Mouse (Mus musculus): ENCODE data around the gene Eqtn. TPM values are rescaled to one million over a fixed set of nuclear protein-coding genes. Genes with fewer than 3 reads are reported as not detected.

The Eqtn gene
- total and polyA plus RNA-seq, 3 experiments: not detected

GRCm38 (mm10) chr4:94952773-94953172 is 24.1 kb upstream of the Eqtn start:
- Histone ChIP-seq H3K9ac (ENCODE audit: control insufficient read depth, low read depth, low read length, poor library complexity, severe bottlenecking) (no peak overlapping the region), H3K36me3 (ENCODE audit: control insufficient read depth in 1 of 2, insufficient read depth in 2 of 2, low read length in 2 of 2) (peaks cover 3 to 15% of the 10 kb centered on the region in 2 experiments; a peak in 3 of 4 replicates), H3K4me3 (ENCODE audit: control insufficient read depth in 1 of 2, insufficient read depth in 1 of 2, low read depth in 2 of 2, low read length in 2 of 2) (no peak overlapping the region), H3K4me1 (ENCODE audit: control insufficient read depth in 1 of 2, insufficient read depth in 2 of 2, low read length in 2 of 2) (no peaks in the 10 kb centered on the region; a peak in 1 of 4 replicates), H3K9me3 (replicated peaks; ENCODE audit: insufficient read depth, low read length) (no peaks in the 10 kb centered on the region), H3K27me3 (ENCODE audit: control insufficient read depth in 1 of 2, insufficient read depth in 2 of 2, low read length in 2 of 2) (no peaks in the 10 kb centered on the region), H3K27ac (ENCODE audit: control insufficient read depth, low read depth, low read length) (no peak overlapping the region), H3K79me2 (ENCODE audit: control insufficient read depth, insufficient read depth, low read length, poor library complexity) (no peaks in the 10 kb centered on the region)
- peak; percentile 9 for DNase-seq (ENCODE audit: low read depth, low spot score)
- TF ChIP-seq MYB (IDR thresholded peaks at IDR 0.05; ENCODE audit: low read depth, low read length) (no peak), SIN3A (IDR thresholded peaks at IDR 0.05; ENCODE audit: low read length) (no peak), POLR2AphosphoS2 (IDR thresholded peaks at IDR 0.05; ENCODE audit: low read length) (no peak), ZNF384 (IDR thresholded peaks at IDR 0.05; ENCODE audit: low read depth, low read length) (no peak), CTCF (IDR thresholded peaks at IDR 0.05 in 2 of 3, conservative IDR thresholded peaks at IDR 0.05 in 1 of 3; ENCODE audit: control insufficient read depth in 1 of 3, insufficient read depth in 1 of 3, low read depth in 2 of 3, low read length in 3 of 3, poor library complexity in 1 of 3, severe bottlenecking in 1 of 3) (no peak), TCF12 (IDR thresholded peaks at IDR 0.05; ENCODE audit: low read depth, low read length) (no peak), TBP (IDR thresholded peaks at IDR 0.05; ENCODE audit: low read depth, low read length) (no peak), ZC3H11A (IDR thresholded peaks at IDR 0.05; ENCODE audit: low read depth, low read length) (no peak), NRF1 (IDR thresholded peaks at IDR 0.05; ENCODE audit: insufficient read depth, low read depth, low read length, poor library complexity, severe bottlenecking) (no peak), ETS1 (IDR thresholded peaks at IDR 0.05; ENCODE audit: low read depth, low read length) (no peak), GATA1 (IDR thresholded peaks at IDR 0.05; ENCODE audit: low read depth, low read length) (no peak), NELFE (IDR thresholded peaks at IDR 0.05; ENCODE audit: low read depth, low read length) (no peak), MAFK (IDR thresholded peaks at IDR 0.05; ENCODE audit: borderline replicate concordance, low read depth, low read length) (no peak), UBTF (IDR thresholded peaks at IDR 0.05; ENCODE audit: borderline replicate concordance, insufficient read depth, low read depth, low read length) (no peak), ELF1 (IDR thresholded peaks at IDR 0.05; ENCODE audit: low read depth, low read length) (no peak)

- Histone ChIP-seq H3K9ac (ENCODE audit: control insufficient read depth, low read depth, low read length, poor library complexity, severe bottlenecking) (no peak overlapping the region), H3K4me3 (ENCODE audit: control insufficient read depth in 1 of 2, insufficient read depth in 1 of 2, low read depth in 2 of 2, low read length in 2 of 2) (no peak overlapping the region), H3K9me3 (replicated peaks; ENCODE audit: insufficient read depth, low read length) (no peaks in the 10 kb centered on the region), H3K27me3 (ENCODE audit: control insufficient read depth in 1 of 2, insufficient read depth in 2 of 2, low read length in 2 of 2) (no peaks in the 10 kb centered on the region), H3K27ac (ENCODE audit: control insufficient read depth, low read depth, low read length) (no peak overlapping the region), H3K4me1 (ENCODE audit: control insufficient read depth in 1 of 2, insufficient read depth in 2 of 2, low read length in 2 of 2) (no peaks in the 10 kb centered on the region), H3K36me3 (ENCODE audit: control insufficient read depth in 1 of 2, insufficient read depth in 2 of 2, low read length in 2 of 2) (peaks cover 0 to 7% of the 10 kb centered on the region in 2 experiments; a peak in 2 of 4 replicates), H3K79me2 (ENCODE audit: control insufficient read depth, insufficient read depth, low read length, poor library complexity) (no peaks in the 10 kb centered on the region)
- DNase-seq (ENCODE audit: low read depth, low spot score): no peak
- TF ChIP-seq ETS1 (IDR thresholded peaks at IDR 0.05; ENCODE audit: low read depth, low read length) (no peak), MAFK (IDR thresholded peaks at IDR 0.05; ENCODE audit: borderline replicate concordance, low read depth, low read length) (no peak), KAT2A (conservative IDR thresholded peaks at IDR 0.05; ENCODE audit: low read depth, low read length) (no peak), ZMIZ1 (IDR thresholded peaks at IDR 0.05; ENCODE audit: low read depth, low read length) (no peak), NELFE (IDR thresholded peaks at IDR 0.05; ENCODE audit: low read depth, low read length) (no peak), MXI1 (IDR thresholded peaks at IDR 0.05; ENCODE audit: low read depth, low read length) (no peak), ZKSCAN1 (IDR thresholded peaks at IDR 0.05; ENCODE audit: low read depth, low read length) (no peak), TCF12 (IDR thresholded peaks at IDR 0.05; ENCODE audit: low read depth, low read length) (no peak), ELF1 (IDR thresholded peaks at IDR 0.05; ENCODE audit: low read depth, low read length) (no peak), MAZ (IDR thresholded peaks at IDR 0.05; ENCODE audit: low read depth, low read length) (no peak), GATA1 (IDR thresholded peaks at IDR 0.05; ENCODE audit: low read depth, low read length) (no peak)
Measured at GRCm38 (mm10) chr4:94941221-94941855, 12.7 kb upstream of the Eqtn start.
